Mouse (Mus musculus) embryonic fibroblast, embryonic 13.5 days (primary cell): ENCODE measurements around the gene Aqp8. TPM values are rescaled to one million over a fixed set of nuclear protein-coding genes. Genes with fewer than 3 reads are reported as not detected.

Experiments
- H3K27ac ChIP-seq: 2 replicates; pipeline ENCODE4 v1.5.1; 2012; ENCODE audit warnings: low read length, control low read depth, inconsistent platforms; ENCODE audit not compliant: insufficient read depth
- H3K4me1 ChIP-seq: 2 replicates; pipeline ENCODE4 v1.6.1; 2011; ENCODE audit warnings: low read length; ENCODE audit not compliant: control insufficient read depth, insufficient read depth
- H3K4me3 ChIP-seq: 2 replicates; pipeline ENCODE4 v1.5.1; 2011; ENCODE audit warnings: mild to moderate bottlenecking, control low read depth, low read length; ENCODE audit not compliant: insufficient read depth
- CTCF ChIP-seq: IDR thresholded peaks from 2 replicates; pipeline ENCODE4 v1.5.1; 2011; ENCODE audit warnings: mild to moderate bottlenecking, control low read depth, low read length, moderate library complexity, borderline replicate concordance; ENCODE audit not compliant: insufficient read depth
- POLR2A ChIP-seq: IDR thresholded peaks from 2 replicates; pipeline ENCODE4 v1.6.1; 2011; ENCODE audit warnings: low read depth, mild to moderate bottlenecking, control low read depth, low read length, moderate library complexity
- polyA plus RNA-seq: library from polyadenylated mRNA; stranded (reverse); fragments of >200 nt; gene quantifications from 2 replicates; pipeline ENCODE4 v1.2.4, GENCODE M21; 2011; ENCODE audit warnings: low read depth; ENCODE audit not compliant: missing spikeins, insufficient read length

Aqp8 gene
- not detected in 2 replicates for polyA plus RNA-seq

DNA sequence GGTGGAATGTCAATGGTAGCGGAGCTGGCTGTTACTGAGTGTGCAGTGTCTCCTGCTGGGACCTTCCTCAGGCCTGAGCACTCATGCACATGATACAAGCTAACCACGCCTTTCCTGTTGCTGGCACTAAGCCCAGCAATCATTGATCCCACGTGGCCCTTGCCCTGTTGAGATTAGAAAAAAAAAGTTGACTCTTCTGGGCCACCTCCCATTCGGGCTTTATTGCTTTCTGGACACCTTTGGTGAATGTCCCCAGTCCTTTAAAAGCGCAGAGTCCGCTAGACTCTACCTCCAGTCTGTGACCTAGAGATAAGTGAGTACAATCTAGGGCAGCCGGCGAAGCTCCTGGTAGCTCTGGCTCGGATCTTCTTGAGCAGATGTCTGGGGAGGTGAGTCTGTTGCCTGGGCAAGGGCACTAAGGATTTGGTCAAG is at the start of gene Aqp8:
Gene Aqp8 (plus strand): TSS at position 222 of the 432 bp plus-strand sequence.
- TF ChIP-seq CTCF (no peak), POLR2A (no peak)
- Histone ChIP-seq H3K4me3 (no peak within 1 kb of the TSS), H3K4me1 (no peaks in the 10 kb centered on the region), H3K27ac (no peak within 1 kb of the TSS)

GRCm38 (mm10) chr7:123416803-123417202 is 45.3 kb upstream of the Aqp8 start:
- TF ChIP-seq CTCF (no peak), POLR2A (no peak)
- H3K4me1 ChIP-seq = no peaks in the 10 kb centered on the region
- H3K27ac ChIP-seq = no peak overlapping the region
- no peak overlapping the region for H3K4me3 ChIP-seq

- Histone ChIP-seq H3K4me3 (no peak overlapping the region), H3K4me1 (no peaks in the 10 kb centered on the region), H3K27ac (no peak overlapping the region)
- TF ChIP-seq CTCF = no peak
- TF ChIP-seq POLR2A = no peak
These were observed 44.4 kb upstream of the Aqp8 start for GRCm38 (mm10) chr7:123417661-123418060.

GRCm38 (mm10) chr7:123419984-123420383 is 42.1 kb upstream of the Aqp8 start:
- TF ChIP-seq POLR2A (no peak), CTCF (no peak)
- H3K4me1 ChIP-seq = no peaks in the 10 kb centered on the region
- H3K27ac ChIP-seq = no peak overlapping the region
- no peak overlapping the region for H3K4me3 ChIP-seq

DNA sequence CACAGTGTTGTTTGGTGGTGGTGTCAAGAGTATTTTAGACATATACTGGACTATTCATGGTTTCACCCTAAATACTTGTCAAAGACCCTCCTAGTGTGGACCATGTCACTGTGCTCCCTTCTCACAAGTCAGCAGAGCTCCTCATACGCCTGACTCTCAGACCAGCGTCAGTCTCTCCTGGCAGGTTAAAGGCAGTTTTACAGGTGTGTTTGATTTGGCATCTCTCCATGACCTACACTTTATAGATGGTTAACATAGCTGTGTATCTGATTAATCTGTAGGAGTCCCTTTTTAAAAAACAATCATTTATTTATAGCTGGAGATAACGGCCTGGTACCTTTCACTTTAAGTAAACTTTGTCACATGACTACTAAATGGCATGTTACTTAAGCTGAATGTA is 40.1 kb upstream of the Aqp8 start:
- Histone ChIP-seq H3K4me3 (no peak overlapping the region), H3K27ac (no peak overlapping the region), H3K4me1 (no peaks in the 10 kb centered on the region)
- TF ChIP-seq CTCF (no peak), POLR2A (no peak)

DNA sequence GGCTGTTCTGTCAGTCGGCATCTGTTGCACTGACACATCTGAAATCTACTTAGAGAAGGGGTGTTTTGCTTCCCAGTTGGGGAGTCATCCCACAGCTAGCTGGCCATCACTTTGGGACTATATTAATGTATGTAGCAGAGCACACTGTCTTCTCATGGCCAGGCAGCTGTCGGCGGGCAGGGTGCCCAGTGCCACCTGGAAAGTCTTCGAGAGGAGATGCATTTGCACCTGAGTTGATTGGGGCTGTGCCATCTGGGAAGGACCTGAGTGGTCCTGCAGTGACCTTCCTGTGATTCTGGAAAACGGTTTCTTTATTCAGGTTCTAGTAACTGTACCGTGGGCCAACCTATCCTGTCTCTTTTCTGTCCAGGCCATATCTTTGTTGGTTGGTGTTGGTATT is 37.8 kb upstream of the Aqp8 start:
- H3K4me3 ChIP-seq = no peak overlapping the region
- no peak overlapping the region for H3K27ac ChIP-seq
- H3K4me1 ChIP-seq = no peaks in the 10 kb centered on the region
- TF ChIP-seq CTCF (no peak), POLR2A (no peak)

DNA sequence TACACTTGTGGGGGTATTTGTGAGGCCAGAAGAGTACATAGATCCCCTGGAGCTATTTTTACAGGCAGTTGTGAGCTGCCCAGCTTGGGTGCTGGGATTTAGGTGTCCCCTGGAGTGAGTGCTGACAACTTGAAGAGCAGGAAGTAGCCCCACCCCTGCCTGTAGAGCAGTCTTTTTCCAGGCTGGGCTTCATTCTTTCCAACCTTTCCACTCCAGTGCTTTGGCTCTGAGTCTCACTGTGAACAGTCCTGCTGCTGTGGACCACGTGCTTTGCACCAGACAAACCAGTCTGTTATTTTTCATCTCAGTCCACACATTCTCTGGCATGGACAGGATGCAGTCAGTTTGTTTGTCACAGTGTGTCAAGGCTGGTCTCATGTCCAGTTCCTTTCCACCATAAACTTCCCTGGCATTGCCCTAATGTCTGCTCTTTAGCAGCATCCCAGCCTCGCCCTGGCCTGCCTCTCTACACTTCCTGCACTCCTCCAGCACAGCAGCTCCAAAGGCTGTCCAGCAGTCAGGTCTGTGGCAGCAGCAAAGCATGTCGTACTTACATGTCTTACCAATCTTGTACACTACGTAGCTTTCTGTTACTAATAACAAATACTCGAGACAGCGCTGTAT is 36.8 kb upstream of the Aqp8 start:
- TF ChIP-seq CTCF (no peak), POLR2A (no peak)
- Histone ChIP-seq H3K27ac (no peak overlapping the region), H3K4me1 (no peaks in the 10 kb centered on the region), H3K4me3 (no peak overlapping the region)

DNA sequence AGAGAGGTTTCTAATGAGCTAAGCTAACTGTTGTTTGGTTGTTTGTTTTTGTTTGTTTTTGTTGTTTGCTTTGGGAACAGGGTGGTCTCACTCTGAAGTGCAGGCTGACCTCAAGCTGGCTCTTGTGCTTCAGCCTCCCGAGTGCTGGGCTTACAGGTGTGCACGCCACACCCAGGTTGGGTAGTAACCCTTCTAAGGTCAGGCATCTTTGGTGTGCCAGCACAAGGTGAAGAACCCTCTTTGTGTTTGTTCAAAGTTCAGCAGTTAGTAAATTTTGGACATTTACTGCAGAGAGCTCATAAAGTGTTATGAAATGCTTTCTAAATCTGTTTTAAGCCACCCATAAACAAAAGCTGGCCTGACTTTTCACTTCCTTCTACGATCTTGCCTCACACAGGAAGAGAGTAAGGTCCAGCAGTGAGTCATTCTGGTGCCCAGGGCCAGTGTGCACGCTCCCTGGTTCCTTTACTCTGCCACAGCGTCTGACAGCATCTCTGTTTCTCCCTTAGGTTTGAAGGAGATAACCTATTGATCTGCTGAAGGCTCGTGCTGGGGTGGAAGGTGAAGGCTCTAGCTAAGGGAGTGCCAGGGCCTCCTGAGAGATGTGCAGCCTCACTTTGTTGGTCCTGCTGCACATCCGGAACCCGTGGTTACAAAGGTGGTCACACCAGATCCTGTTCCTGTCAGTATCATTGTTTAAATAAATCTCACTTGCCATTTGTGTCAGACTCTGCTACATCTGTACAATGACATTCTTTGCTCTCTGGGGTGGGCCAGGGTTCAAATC is 32.3 kb upstream of the Aqp8 start:
- Histone ChIP-seq H3K4me3 (no peak overlapping the region), H3K4me1 (no peaks in the 10 kb centered on the region)
- no peak for TF ChIP-seq POLR2A
- TF ChIP-seq CTCF = no peak

DNA sequence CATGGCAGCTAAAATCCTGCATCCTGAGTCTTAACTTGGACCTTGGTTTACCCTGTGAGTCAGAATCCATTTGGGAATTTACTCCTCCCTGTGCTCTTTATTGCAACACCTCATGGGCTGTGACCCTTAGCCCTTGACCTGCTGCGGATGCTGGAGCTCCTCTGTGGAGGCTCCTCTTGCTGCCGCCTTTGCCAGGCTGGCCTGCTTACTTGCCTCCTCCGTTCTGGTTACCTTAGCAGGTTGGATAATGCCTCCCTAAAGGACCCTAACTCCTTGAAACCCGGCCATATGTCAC is 31.7 kb upstream of the Aqp8 start:
- TF ChIP-seq POLR2A (no peak), CTCF (no peak)
- Histone ChIP-seq H3K27ac (no peak overlapping the region), H3K4me3 (no peak overlapping the region), H3K4me1 (no peaks in the 10 kb centered on the region)

More for the DNA sequence above, 32.3 kb upstream of the Aqp8 start:
- no peak overlapping the region for H3K27ac ChIP-seq

- no peak for TF ChIP-seq POLR2A
- no peak for TF ChIP-seq CTCF
- H3K27ac ChIP-seq = no peak overlapping the region
- no peak overlapping the region for H3K4me3 ChIP-seq
- H3K4me1 ChIP-seq = no peaks in the 10 kb centered on the region
These were observed 30.9 kb upstream of the Aqp8 start for GRCm38 (mm10) chr7:123431206-123431605.

DNA sequence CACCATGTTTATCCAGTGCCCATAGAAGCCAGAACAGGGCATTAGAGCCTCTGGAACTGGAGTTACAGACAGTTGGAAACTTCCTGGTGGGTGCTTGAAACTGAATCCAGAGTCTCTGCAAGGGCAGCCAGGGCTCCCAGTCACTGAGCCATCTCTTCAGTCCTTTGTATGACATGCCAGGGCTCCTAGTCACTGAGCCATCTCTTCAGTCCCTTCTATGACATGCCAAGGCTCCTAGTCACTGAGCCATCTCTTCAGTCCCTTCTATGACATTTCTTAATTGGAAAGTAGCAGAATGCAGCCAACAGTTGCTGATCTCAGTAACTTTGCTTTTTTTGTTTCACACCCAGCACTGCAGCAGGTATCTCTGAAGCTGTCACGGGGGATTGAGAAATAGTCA is 20.0 kb upstream of the Aqp8 start:
- TF ChIP-seq CTCF (no peak), POLR2A (no peak)
- H3K4me3 ChIP-seq = no peak overlapping the region
- no peaks in the 10 kb centered on the region for H3K4me1 ChIP-seq
- no peak overlapping the region for H3K27ac ChIP-seq
